Mouse (Mus musculus): Measurements from ENCODE around the gene Cdk6.

DNA sequence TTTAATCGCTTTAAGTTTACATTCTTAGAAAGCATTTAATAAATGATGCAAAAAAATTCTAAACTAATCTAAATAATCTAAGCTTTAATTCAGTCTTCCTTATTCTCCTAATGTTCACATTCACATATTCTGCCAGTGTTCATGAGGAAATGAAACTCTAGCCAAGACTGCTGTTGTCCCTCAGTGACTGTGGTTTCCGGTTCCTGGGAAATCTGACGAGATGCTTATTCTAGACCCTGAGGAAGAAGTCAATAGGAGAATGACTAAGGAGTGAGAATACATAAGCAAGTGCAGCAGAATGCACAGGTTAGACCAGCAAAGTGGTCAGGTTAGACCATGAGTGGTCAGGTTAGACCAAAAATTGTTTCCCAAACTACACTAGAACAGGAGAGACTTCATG lies 149.1 kb downstream of the Cdk6 start:
- TF ChIP-seq HCFC1 (IDR thresholded peaks at IDR 0.05; ENCODE audit: borderline replicate concordance, insufficient read depth, low read length) = no peak
- no peak for TF ChIP-seq ZC3H11A (IDR thresholded peaks at IDR 0.05; ENCODE audit: borderline replicate concordance, low read depth, low read length)
- TF ChIP-seq ZNF384 (IDR thresholded peaks at IDR 0.05; ENCODE audit: low read depth, low read length) = no peak
- no peak for TF ChIP-seq CHD2 (IDR thresholded peaks at IDR 0.05; ENCODE audit: low read depth, low read length)
- TF ChIP-seq MAFK (IDR thresholded peaks at IDR 0.05; ENCODE audit: insufficient read depth, low read depth, low read length) = no peak
